Mouse (Mus musculus): ENCODE results near the gene Calr. TPM values are rescaled to one million over a fixed set of nuclear protein-coding genes. Genes with fewer than 3 reads are reported as not detected.

The Calr gene
- polyA plus RNA-seq, 1 experiment from 2014 or later, result 830 TPM

DNA sequence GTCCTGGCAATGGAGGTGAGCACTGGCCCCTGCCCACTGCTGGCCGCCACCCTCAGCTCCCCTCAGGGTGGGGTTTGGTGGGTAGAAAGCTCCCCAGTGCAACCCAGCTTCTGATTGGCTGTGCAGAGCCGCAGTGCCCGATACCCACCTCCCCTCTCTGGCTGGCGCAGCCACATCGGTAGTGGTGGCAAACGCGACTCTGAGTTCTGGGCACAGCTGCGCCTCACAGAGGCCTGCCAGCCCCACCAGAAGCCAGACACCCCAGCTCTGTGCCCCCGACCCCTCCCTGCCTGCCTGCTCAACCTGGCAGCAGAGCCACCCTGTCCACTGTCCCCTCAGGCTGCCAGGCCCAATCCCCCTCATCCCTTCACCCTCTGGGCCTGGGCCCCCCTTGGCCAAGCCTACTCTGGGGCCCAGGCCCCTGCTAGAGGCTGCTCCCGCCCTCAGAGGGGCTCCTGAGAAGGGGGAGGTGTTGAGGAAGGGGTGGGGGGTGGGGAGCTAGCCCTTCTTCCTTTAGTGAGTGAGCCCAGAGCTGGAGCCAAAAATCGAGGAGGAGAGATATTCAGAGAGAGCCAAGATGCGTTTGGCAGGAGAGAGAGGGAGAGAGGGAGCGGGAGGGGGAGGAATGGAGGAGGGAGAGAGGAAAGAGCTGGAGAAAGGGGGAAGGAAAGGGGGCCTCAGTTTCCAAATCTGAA, 52.8 kb downstream of the Calr start:
- H3K27ac ChIP-seq (ENCODE audit: low read depth, low read length), result no peak overlapping the region
- no peaks in the 10 kb centered on the region for H3K36me3 ChIP-seq (ENCODE audit: control insufficient read depth, insufficient read depth, low read length)
- H3K4me1 ChIP-seq (ENCODE audit: control insufficient read depth, insufficient read depth, low read length), result peaks cover 7% of the 10 kb centered on the region; the same call in 1 of the 2 replicates
- H3K27me3 ChIP-seq (ENCODE audit: control insufficient read depth, insufficient read depth, low read length), result peaks cover 87% of the 10 kb centered on the region
- no peak overlapping the region; the same call in 1 of the 2 replicates for H3K4me3 ChIP-seq (ENCODE audit: low read depth, low read length)
- no peak overlapping the region; the same call in 1 of the 2 replicates for H3K9ac ChIP-seq (ENCODE audit: low read depth, low read length)
- no peaks in the 10 kb centered on the region for H3K9me3 ChIP-seq (replicated peaks; ENCODE audit: control insufficient read depth, low read length)
- no peak for ATAC-seq (replicated peaks; ENCODE audit: insufficient number of reproducible peaks, low FRiP score, low TSS enrichment)
- H3K4me2 ChIP-seq, result no peak overlapping the region
- WGBS (ENCODE audit: insufficient replicate concordance), result 53% methylated on average over 13 of the region's 13 CpGs

DNA sequence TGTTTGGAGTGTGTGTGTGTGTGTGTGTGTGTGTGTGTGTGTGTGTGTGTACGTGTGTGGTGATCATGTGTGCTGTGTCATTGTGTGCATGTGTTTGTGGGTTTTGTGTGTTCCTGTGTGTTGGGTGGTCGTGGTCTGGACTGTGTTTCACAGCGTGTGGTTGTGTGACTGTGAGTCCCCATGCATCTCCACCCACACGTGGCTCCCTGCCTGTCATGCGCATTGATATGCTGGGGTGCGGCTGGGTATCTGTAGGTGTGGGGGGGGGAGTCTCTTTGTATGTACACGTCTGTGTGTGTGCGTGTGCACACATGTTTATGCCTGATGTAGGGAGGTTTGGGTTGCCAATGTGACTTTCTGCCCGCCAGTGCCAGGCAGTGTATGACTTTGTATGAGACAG, 53.6 kb downstream of the Calr start:
- no peak overlapping the region for H3K4me3 ChIP-seq (ENCODE audit: low read depth, low read length)
- H3K27me3 ChIP-seq (ENCODE audit: control insufficient read depth, insufficient read depth, low read length), result peaks cover 87% of the 10 kb centered on the region
- 78% methylated on average over 9 of the region's 9 CpGs for WGBS (ENCODE audit: insufficient replicate concordance)
- H3K36me3 ChIP-seq (ENCODE audit: control insufficient read depth, insufficient read depth, low read length), result no peaks in the 10 kb centered on the region
- no peaks in the 10 kb centered on the region for H3K9me3 ChIP-seq (replicated peaks; ENCODE audit: control insufficient read depth, low read length)
- no peak overlapping the region for H3K27ac ChIP-seq (ENCODE audit: low read depth, low read length)
- no peak for ATAC-seq (replicated peaks; ENCODE audit: insufficient number of reproducible peaks, low FRiP score, low TSS enrichment)
- no peak overlapping the region for H3K4me2 ChIP-seq
- H3K9ac ChIP-seq (ENCODE audit: low read depth, low read length), result no peak overlapping the region
- H3K4me1 ChIP-seq (ENCODE audit: control insufficient read depth, insufficient read depth, low read length), result 0 out of 2 replicates have a peak, but pooled peaks cover 3% of the 10 kb centered on the region

DNA sequence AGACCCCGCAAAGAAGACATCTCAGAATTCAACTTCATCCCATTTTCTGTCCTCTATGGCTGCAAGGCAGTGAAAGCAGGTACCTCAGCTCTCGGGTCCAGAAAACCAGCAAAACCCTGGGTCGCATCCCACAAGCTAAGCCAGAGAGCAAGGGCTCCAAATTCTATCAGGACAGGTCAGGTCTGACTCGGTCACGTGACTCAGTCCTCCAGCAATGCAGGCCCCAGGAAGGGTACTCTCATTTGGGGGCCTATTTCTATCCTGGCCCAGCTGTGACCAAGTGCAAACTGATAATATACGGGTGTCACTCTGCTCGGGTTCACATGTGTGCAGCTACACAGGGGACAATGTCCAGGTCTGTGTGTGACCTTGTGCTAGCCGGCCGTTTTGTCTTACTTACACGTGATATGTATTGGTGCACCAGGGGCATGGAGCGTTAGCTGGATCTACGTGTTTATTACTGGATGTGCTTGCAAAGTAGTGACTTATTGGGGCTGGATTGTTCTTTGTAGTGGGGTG, 54.2 kb downstream of the Calr start:
- Histone ChIP-seq H3K4me3 (ENCODE audit: low read depth, low read length) (no peak overlapping the region), H3K4me1 (ENCODE audit: control insufficient read depth, insufficient read depth, low read length) (0 out of 2 replicates have a peak, but pooled peaks cover 3% of the 10 kb centered on the region), H3K27me3 (ENCODE audit: control insufficient read depth, insufficient read depth, low read length) (peaks cover 87% of the 10 kb centered on the region), H3K4me2 (no peak overlapping the region), H3K27ac (ENCODE audit: low read depth, low read length) (no peak overlapping the region), H3K9me3 (replicated peaks; ENCODE audit: control insufficient read depth, low read length) (no peaks in the 10 kb centered on the region), H3K9ac (ENCODE audit: low read depth, low read length) (no peak overlapping the region), H3K36me3 (ENCODE audit: control insufficient read depth, insufficient read depth, low read length) (no peaks in the 10 kb centered on the region)
- 68% methylated on average over 12 of the region's 12 CpGs for WGBS (ENCODE audit: insufficient replicate concordance)
- ATAC-seq (replicated peaks; ENCODE audit: insufficient number of reproducible peaks, low FRiP score, low TSS enrichment), result no peak

Small RNA genes lying within 50 kb of the gene (microRNA-seq; reads per million reads assigned to microRNA genes)
- 3.0 reads per million, percentile 31 among the genes with 10 or more reads in this experiment for gene Mir7069 (ENCODE audit: borderline number of aligned reads)

Other genes starting within 250 kb of the Calr start
- gene Ier2, start 184.1 kb downstream of the Calr start, polyA plus RNA-seq (2014; fragmentation: Nextera tagmentation; extraction: Ambion mirVana), result 52.3 and 55.9 TPM in 2 replicates
- 49.7 and 51.6 TPM in 2 replicates for gene Trmt1, start 160.6 kb downstream of the Calr start, polyA plus RNA-seq (2014; fragmentation: Nextera tagmentation; extraction: Ambion mirVana)
- 19.1 and 19.6 TPM in 2 replicates for gene Nacc1, start 159.1 kb downstream of the Calr start, polyA plus RNA-seq (2014; fragmentation: Nextera tagmentation; extraction: Ambion mirVana)
- 19.5 and 22.9 TPM in 2 replicates for gene Lyl1, start 145.5 kb downstream of the Calr start, polyA plus RNA-seq (2014; fragmentation: Nextera tagmentation; extraction: Ambion mirVana)
- gene G430095P16Rik, start 123.9 kb downstream of the Calr start, polyA plus RNA-seq (2014; fragmentation: Nextera tagmentation; extraction: Ambion mirVana), result 3.4 and 5.4 TPM in 2 replicates
- 6.1 and 7.6 TPM in 2 replicates for gene Nfix, start 46.6 kb downstream of the Calr start, polyA plus RNA-seq (2014; fragmentation: Nextera tagmentation; extraction: Ambion mirVana)
- gene Dand5, start 24.1 kb downstream of the Calr start, polyA plus RNA-seq (2014; fragmentation: Nextera tagmentation; extraction: Ambion mirVana), result 5.0 and 6.0 TPM in 2 replicates
- 51.5 and 52.2 TPM in 2 replicates for gene Gadd45gip1, start 15.4 kb downstream of the Calr start, polyA plus RNA-seq (2014; fragmentation: Nextera tagmentation; extraction: Ambion mirVana)
- gene Rad23a, start 6.3 kb downstream of the Calr start, polyA plus RNA-seq (2014; fragmentation: Nextera tagmentation; extraction: Ambion mirVana), result 125 and 127 TPM in 2 replicates
- gene Farsa, start 10.1 kb upstream of the Calr start, polyA plus RNA-seq (2014; fragmentation: Nextera tagmentation; extraction: Ambion mirVana), result 53.6 and 54.5 TPM in 2 replicates
- 44.2 and 49.6 TPM in 2 replicates for gene Syce2, start 25.2 kb upstream of the Calr start, polyA plus RNA-seq (2014; fragmentation: Nextera tagmentation; extraction: Ambion mirVana)
- 36.2 and 40.4 TPM in 2 replicates for gene Gcdh, start 47.0 kb upstream of the Calr start, polyA plus RNA-seq (2014; fragmentation: Nextera tagmentation; extraction: Ambion mirVana)
- 48.7 and 65.0 TPM in 2 replicates for gene Klf1, start 55.0 kb upstream of the Calr start, polyA plus RNA-seq (2014; fragmentation: Nextera tagmentation; extraction: Ambion mirVana)
- 4.3 and 5.4 TPM in 2 replicates for gene Dnase2a, start 61.6 kb upstream of the Calr start, polyA plus RNA-seq (2014; fragmentation: Nextera tagmentation; extraction: Ambion mirVana)
- gene Mast1, start 90.4 kb upstream of the Calr start, polyA plus RNA-seq (2014; fragmentation: Nextera tagmentation; extraction: Ambion mirVana), result 0.27 TPM in 1 of 2 replicates, not detected in the other
- not detected in 2 replicates for gene Rtbdn, start 100.1 kb upstream of the Calr start, polyA plus RNA-seq (2014; fragmentation: Nextera tagmentation; extraction: Ambion mirVana)
- not detected in 2 replicates for gene Gm49661, start 122.5 kb upstream of the Calr start, polyA plus RNA-seq (2014; fragmentation: Nextera tagmentation; extraction: Ambion mirVana)
- gene Prdx2, start 122.7 kb upstream of the Calr start, polyA plus RNA-seq (2014; fragmentation: Nextera tagmentation; extraction: Ambion mirVana), result 862 and 992 TPM in 2 replicates
- 95.9 and 106 TPM in 2 replicates for gene Rnaseh2a, start 122.8 kb upstream of the Calr start, polyA plus RNA-seq (2014; fragmentation: Nextera tagmentation; extraction: Ambion mirVana)
- 7.6 and 9.3 TPM in 2 replicates for gene Junb, start 131.8 kb upstream of the Calr start, polyA plus RNA-seq (2014; fragmentation: Nextera tagmentation; extraction: Ambion mirVana)
- gene Hook2, start 143.7 kb upstream of the Calr start, polyA plus RNA-seq (2014; fragmentation: Nextera tagmentation; extraction: Ambion mirVana), result 6.7 and 7.1 TPM in 2 replicates
- gene Best2, start 167.6 kb upstream of the Calr start, polyA plus RNA-seq (2014; fragmentation: Nextera tagmentation; extraction: Ambion mirVana), result not detected in 2 replicates
- 108 and 118 TPM in 2 replicates for gene Asna1, start 178.3 kb upstream of the Calr start, polyA plus RNA-seq (2014; fragmentation: Nextera tagmentation; extraction: Ambion mirVana)
- 99.7 and 101 TPM in 2 replicates for gene Trir, start 179.9 kb upstream of the Calr start, polyA plus RNA-seq (2014; fragmentation: Nextera tagmentation; extraction: Ambion mirVana)
- gene Tnpo2, start 190.0 kb upstream of the Calr start, polyA plus RNA-seq (2014; fragmentation: Nextera tagmentation; extraction: Ambion mirVana), result 15.7 and 16.2 TPM in 2 replicates
- gene Fbxw9, start 213.1 kb upstream of the Calr start, polyA plus RNA-seq (2014; fragmentation: Nextera tagmentation; extraction: Ambion mirVana), result 15.9 and 17.8 TPM in 2 replicates
- gene Gm5741, start 221.0 kb upstream of the Calr start, polyA plus RNA-seq (2014; fragmentation: Nextera tagmentation; extraction: Ambion mirVana), result 1.5 TPM in 1 of 2 replicates, not detected in the other
- 57.6 and 60.0 TPM in 2 replicates for gene Dhps, start 224.8 kb upstream of the Calr start, polyA plus RNA-seq (2014; fragmentation: Nextera tagmentation; extraction: Ambion mirVana)
- gene Wdr83os, start 233.8 kb upstream of the Calr start, polyA plus RNA-seq (2014; fragmentation: Nextera tagmentation; extraction: Ambion mirVana), result 120 and 124 TPM in 2 replicates
- gene Wdr83, start 234.4 kb upstream of the Calr start, polyA plus RNA-seq (2014; fragmentation: Nextera tagmentation; extraction: Ambion mirVana), result 36.5 and 43.0 TPM in 2 replicates
- 25.1 and 27.3 TPM in 2 replicates for gene Man2b1, start 236.3 kb upstream of the Calr start, polyA plus RNA-seq (2014; fragmentation: Nextera tagmentation; extraction: Ambion mirVana)

All from heart, embryonic 11.5 days (tissue).